Mouse (Mus musculus): ENCODE results near the gene Aifm2. TPM values are rescaled to one million over a fixed set of nuclear protein-coding genes. Genes with fewer than 3 reads are reported as not detected.

Aifm2 gene
- polyA plus RNA-seq, 1 experiment from 2014 or later = 21.4 TPM

DNA sequence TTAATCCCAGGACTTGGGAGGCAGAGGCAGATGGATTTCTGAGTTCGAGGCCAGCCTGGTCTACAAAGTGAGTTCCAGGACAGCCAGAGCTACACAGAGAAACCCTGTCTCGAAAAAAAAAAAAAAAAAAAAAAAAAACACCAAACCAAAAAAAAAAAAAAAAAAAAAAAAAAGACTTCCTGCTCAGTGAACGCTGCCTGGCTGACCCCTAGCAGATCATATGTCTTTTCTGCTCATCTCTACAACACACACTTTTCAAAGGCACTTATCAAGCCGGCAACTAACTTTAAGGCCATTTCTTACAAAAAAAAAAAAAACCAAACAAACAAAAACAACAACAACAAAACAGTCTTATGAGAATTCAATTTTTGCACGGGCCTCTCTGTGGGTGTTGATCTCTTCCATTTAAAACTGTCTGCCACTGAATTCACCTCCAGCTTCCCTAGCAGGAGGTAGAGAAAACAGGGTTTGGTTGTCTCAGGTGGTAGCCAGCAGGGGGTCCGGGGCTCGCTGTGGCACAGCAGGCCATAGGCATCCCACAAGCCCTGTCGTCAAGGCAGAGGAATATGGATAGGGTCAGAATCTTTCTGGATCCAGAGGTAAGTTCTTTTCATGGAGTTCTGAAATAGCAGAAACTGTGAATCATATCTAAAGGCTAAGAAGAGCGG lies 66.5 kb downstream of the Aifm2 start:
- H3K9me3 ChIP-seq (replicated peaks; ENCODE audit: low read length) = no peaks in the 10 kb centered on the region
- no peak for DNase-seq (ENCODE audit: low spot score)
- no peak overlapping the region for H3K9ac ChIP-seq (ENCODE audit: low read depth, low read length)
- H3K4me3 ChIP-seq (replicated peaks; ENCODE audit: low read depth, low read length) = no peak overlapping the region
- 0 out of 2 replicates have a peak, but pooled peaks have one; percentile 21 for TF ChIP-seq CTCF (IDR thresholded peaks at IDR 0.05; ENCODE audit: low read depth)
- no peaks in the 10 kb centered on the region for H3K36me3 ChIP-seq (ENCODE audit: insufficient read depth, low read length)
- 26% methylated on average over 8 of the region's 9 CpGs for WGBS
- H3K27me3 ChIP-seq (ENCODE audit: insufficient read depth, low read length) = no peaks in the 10 kb centered on the region
- H3K4me1 ChIP-seq (replicated peaks; ENCODE audit: insufficient read depth, low read length) = no peaks in the 10 kb centered on the region
- no peak overlapping the region; the same call in 1 of the 2 replicates for H3K27ac ChIP-seq
- H3K4me2 ChIP-seq (ENCODE audit: low read length) = peak overlapping the region; percentile 75; the same call in 1 of the 2 replicates
- ATAC-seq (replicated peaks; ENCODE audit: low FRiP score, low read depth) = no peak

DNA sequence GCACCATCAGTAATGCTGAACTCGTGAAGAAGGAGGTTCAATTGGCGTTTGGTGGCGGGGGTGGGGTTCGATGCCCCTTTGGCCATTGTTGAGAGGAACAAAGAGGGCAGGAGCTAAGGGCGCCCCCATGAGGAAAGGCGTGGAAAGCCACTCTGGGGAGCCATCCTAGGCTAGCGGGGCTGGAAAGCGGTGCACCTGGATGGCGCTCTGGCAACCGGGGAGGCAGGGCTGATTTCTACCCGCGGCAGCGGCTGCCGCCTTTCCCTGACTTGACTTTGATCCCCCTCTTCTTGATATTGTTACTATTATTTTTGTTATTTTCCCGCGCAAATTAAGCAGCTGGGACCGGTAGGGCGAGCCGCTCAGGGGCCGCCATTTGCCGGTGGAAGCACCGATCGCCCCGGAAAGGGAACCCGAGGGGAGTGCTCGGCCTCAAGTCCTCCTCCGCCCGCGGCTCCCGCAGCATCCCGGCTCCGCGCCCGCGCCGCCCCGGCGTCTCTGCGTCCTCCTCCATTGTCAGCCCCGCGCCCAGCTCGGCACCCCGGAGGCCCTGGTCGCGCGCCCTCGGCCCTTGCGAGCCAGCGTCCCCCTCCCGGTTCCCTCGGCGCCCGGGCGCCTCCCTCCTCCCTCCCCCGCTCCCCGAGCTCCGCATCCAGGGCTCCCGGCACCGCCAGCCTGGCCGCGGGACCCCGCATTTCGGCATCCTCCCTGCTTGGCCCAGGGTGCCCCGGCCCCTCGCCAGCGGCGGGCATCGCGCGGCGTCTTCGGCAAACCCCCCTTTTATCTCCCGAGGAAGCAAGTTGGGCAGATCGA lies 67.9 kb downstream of the Aifm2 start:
- peak; percentile 74 for DNase-seq (ENCODE audit: low spot score)
- Histone ChIP-seq H3K27me3 (ENCODE audit: insufficient read depth, low read length) (no peaks in the 10 kb centered on the region), H3K9me3 (replicated peaks; ENCODE audit: low read length) (no peaks in the 10 kb centered on the region), H3K36me3 (ENCODE audit: insufficient read depth, low read length) (no peaks in the 10 kb centered on the region), H3K27ac (peak overlapping the region; percentile 90), H3K4me3 (replicated peaks; ENCODE audit: low read depth, low read length) (peak overlapping the region; percentile 64), H3K9ac (ENCODE audit: low read depth, low read length) (peak overlapping the region; percentile 74), H3K4me2 (ENCODE audit: low read length) (peak overlapping the region; percentile 75), H3K4me1 (replicated peaks; ENCODE audit: insufficient read depth, low read length) (peaks cover 4% of the 10 kb centered on the region; the same call in 1 of the 2 replicates)
- peak; percentile 55 for ATAC-seq (replicated peaks; ENCODE audit: low FRiP score, low read depth)
- under 1% methylated on average over 73 of the region's 74 CpGs for WGBS
- TF ChIP-seq CTCF (IDR thresholded peaks at IDR 0.05; ENCODE audit: low read depth) = peak; percentile 74

DNA sequence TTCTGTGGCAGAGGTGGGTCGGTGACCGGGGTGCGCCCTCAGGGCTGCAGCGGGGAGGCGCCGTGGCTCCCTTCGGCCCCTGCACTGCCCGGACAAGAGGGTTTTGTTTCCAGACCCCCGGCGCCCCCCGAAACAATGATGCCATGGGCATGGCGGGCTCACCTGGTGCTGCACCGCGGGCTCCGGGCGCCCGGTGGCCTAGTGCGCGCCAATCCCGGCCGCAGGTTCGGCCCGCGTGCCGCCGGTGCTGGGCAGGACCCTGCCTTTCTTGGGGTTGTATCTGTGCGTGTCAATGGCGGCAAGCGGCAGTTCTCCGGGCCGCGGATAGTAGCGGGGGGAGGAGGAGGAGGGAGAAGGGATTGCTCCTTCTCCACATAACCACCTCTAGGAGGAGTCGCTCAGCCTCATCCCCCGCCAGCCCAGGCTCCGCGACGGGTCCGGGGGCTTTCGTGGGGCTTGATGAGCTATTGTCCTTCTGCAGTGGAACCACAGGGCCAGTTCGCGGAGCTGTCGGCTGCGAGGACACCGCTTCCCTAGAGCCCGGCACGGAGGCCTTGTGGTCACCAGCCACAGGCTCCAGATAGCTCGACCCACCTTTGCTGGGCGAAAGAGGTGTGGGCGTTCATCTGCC lies 68.7 kb downstream of the Aifm2 start, which contains the start of gene H2afy2:
TSS of gene H2afy2 (minus strand) at position 527 of the 631 bp plus-strand sequence.
- peak; percentile 77 for ATAC-seq (replicated peaks; ENCODE audit: low FRiP score, low read depth)
- peak within 1 kb of the TSS; percentile 75 for H3K4me2 ChIP-seq (ENCODE audit: low read length)
- peak; percentile 51; the same call in 1 of the 2 replicates for TF ChIP-seq CTCF (IDR thresholded peaks at IDR 0.05; ENCODE audit: low read depth)
- under 1% methylated on average over 50 of the region's 50 CpGs for WGBS
- H3K36me3 ChIP-seq (ENCODE audit: insufficient read depth, low read length) = no peaks in the 10 kb centered on the region
- no peaks in the 10 kb centered on the region for H3K27me3 ChIP-seq (ENCODE audit: insufficient read depth, low read length)
- peak; percentile 93 for DNase-seq (ENCODE audit: low spot score)
- peak within 1 kb of the TSS; percentile 74 for H3K9ac ChIP-seq (ENCODE audit: low read depth, low read length)
- H3K9me3 ChIP-seq (replicated peaks; ENCODE audit: low read length) = no peaks in the 10 kb centered on the region
- H3K27ac ChIP-seq = peak within 1 kb of the TSS; percentile 90
- peaks cover 4% of the 10 kb centered on the region; the same call in 1 of the 2 replicates for H3K4me1 ChIP-seq (replicated peaks; ENCODE audit: insufficient read depth, low read length)
- H3K4me3 ChIP-seq (replicated peaks; ENCODE audit: low read depth, low read length) = peak within 1 kb of the TSS; percentile 64

DNA sequence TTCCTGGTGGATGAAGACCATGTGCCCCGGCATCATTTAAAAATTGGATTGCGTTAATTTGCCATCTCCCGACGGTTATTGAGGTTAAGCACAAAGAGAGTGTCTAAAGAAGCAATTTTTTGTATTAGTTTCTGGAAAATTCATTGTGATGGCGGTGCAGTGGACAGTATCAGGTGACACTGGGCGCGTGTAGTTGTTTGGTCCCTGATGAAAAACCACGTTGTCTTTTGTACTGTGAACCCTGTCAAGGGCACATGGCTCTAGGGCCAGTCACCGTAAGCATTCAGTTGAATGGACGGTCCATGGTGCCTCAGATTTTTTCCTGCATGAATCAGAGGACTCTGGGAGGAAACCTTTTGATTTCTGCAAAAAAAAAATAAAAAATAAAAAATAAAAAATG lies 69.4 kb downstream of the Aifm2 start:
- peaks cover 4% of the 10 kb centered on the region; the same call in 1 of the 2 replicates for H3K4me1 ChIP-seq (replicated peaks; ENCODE audit: insufficient read depth, low read length)
- H3K9ac ChIP-seq (ENCODE audit: low read depth, low read length) = peak overlapping the region; percentile 74; the same call in 1 of the 2 replicates

GRCm38 (mm10) chr10:61787541-61788313 lies 72.7 kb downstream of the Aifm2 start:
- Histone ChIP-seq H3K27me3 (ENCODE audit: insufficient read depth, low read length) (no peaks in the 10 kb centered on the region), H3K36me3 (ENCODE audit: insufficient read depth, low read length) (no peaks in the 10 kb centered on the region), H3K4me3 (replicated peaks; ENCODE audit: low read depth, low read length) (no peak overlapping the region), H3K4me2 (ENCODE audit: low read length) (no peak overlapping the region), H3K27ac (no peak overlapping the region), H3K9ac (ENCODE audit: low read depth, low read length) (no peak overlapping the region), H3K4me1 (replicated peaks; ENCODE audit: insufficient read depth, low read length) (peaks cover 4% of the 10 kb centered on the region; the same call in 1 of the 2 replicates), H3K9me3 (replicated peaks; ENCODE audit: low read length) (no peaks in the 10 kb centered on the region)
- WGBS = 37% methylated on average over 10 of the region's 10 CpGs
- ATAC-seq (replicated peaks; ENCODE audit: low FRiP score, low read depth) = 0 out of 2 replicates have a peak, but pooled peaks have one; percentile 19
- TF ChIP-seq CTCF (IDR thresholded peaks at IDR 0.05; ENCODE audit: low read depth) = no peak
- peak; percentile 36 for DNase-seq (ENCODE audit: low spot score)

More for the DNA sequence above, 69.4 kb downstream of the Aifm2 start:
- 23% methylated on average over 10 of the region's 10 CpGs for WGBS
- Histone ChIP-seq H3K4me3 (replicated peaks; ENCODE audit: low read depth, low read length) (peak overlapping the region; percentile 64; the same call in 1 of the 2 replicates), H3K36me3 (ENCODE audit: insufficient read depth, low read length) (no peaks in the 10 kb centered on the region), H3K27ac (peak overlapping the region; percentile 90; the same call in 1 of the 2 replicates), H3K9me3 (replicated peaks; ENCODE audit: low read length) (no peaks in the 10 kb centered on the region), H3K4me2 (ENCODE audit: low read length) (peak overlapping the region; percentile 75), H3K27me3 (ENCODE audit: insufficient read depth, low read length) (no peaks in the 10 kb centered on the region)
- no peak for TF ChIP-seq CTCF (IDR thresholded peaks at IDR 0.05; ENCODE audit: low read depth)
- ATAC-seq (replicated peaks; ENCODE audit: low FRiP score, low read depth) = no peak
- no peak for DNase-seq (ENCODE audit: low spot score)
